17 mouse cellular contexts compared by ENCODE assay signal in genomic region chr10:4129461-4129860, GRCm38 (mm10).
DNase-seq lines count a peak whose midpoint lies in the region; ATAC-seq and TF ChIP-seq lines count a peak whose summit lies in the region.
"Had no signal": no experiment of that assay in that cellular context is flagged by ENCODE, and none has a peak within 500 bp of the region (broad histone marks: within the 10 kb centered on the region; RNA-seq: fewer than 3 reads in every experiment).

No protein-coding gene starts in this region.

- peaks cover 52% of the 10 kb centered on the region for H3K4me1 ChIP-seq in heart, embryonic 13.5 days
- peaks cover 3% of the 10 kb centered on the region; the same call in 1 of the 2 replicates for H3K4me1 ChIP-seq in liver, embryonic 16.5 days (ENCODE audit: control insufficient read depth, low read depth, low read length)
- peaks cover 30% of the 10 kb centered on the region for H3K4me1 ChIP-seq in kidney, postnatal 0 days (replicated peaks; ENCODE audit: insufficient read depth, low read length)
- peaks cover 28% of the 10 kb centered on the region for H3K4me1 ChIP-seq in stomach, embryonic 16.5 days (ENCODE audit: control insufficient read depth, insufficient read depth, low read length)

- peak overlapping the region; percentile 50 for H3K27ac ChIP-seq in heart, embryonic 13.5 days (replicated peaks)
- H3K27ac ChIP-seq in liver, embryonic 16.5 days (ENCODE audit: low read length) = peak overlapping the region; percentile 33
- peak overlapping the region; percentile 85 for H3K27ac ChIP-seq in kidney, postnatal 0 days
- H3K27ac ChIP-seq in stomach, embryonic 16.5 days (ENCODE audit: low read length) = peak overlapping the region; percentile 79
- H3K27ac ChIP-seq: forebrain, embryonic 10.5 days; left cerebral cortex, adult 2 months; limb, embryonic 12.5 days; macrophage had no signal

- no peak overlapping the region for H3K4me2 ChIP-seq in heart, embryonic 13.5 days
- no peak overlapping the region for H3K4me2 ChIP-seq in liver, embryonic 16.5 days (ENCODE audit: low read depth, low read length)
- H3K4me2 ChIP-seq in kidney, postnatal 0 days (ENCODE audit: low read length) = no peak overlapping the region
- H3K4me2 ChIP-seq in stomach, embryonic 16.5 days (ENCODE audit: low read depth, low read length) = no peak overlapping the region
- H3K4me2 ChIP-seq: limb, embryonic 12.5 days had no signal

- no peak overlapping the region for H3K4me3 ChIP-seq in heart, embryonic 13.5 days
- H3K4me3 ChIP-seq in liver, embryonic 16.5 days (ENCODE audit: low read depth, low read length) = no peak overlapping the region
- no peak overlapping the region for H3K4me3 ChIP-seq in kidney, postnatal 0 days (replicated peaks; ENCODE audit: low read depth, low read length)
- H3K4me3 ChIP-seq in stomach, embryonic 16.5 days (replicated peaks; ENCODE audit: low read length) = no peak overlapping the region
- H3K4me3 ChIP-seq: forebrain, embryonic 10.5 days; left cerebral cortex, adult 2 months; limb, embryonic 12.5 days had no signal

- no peak overlapping the region for H3K9ac ChIP-seq in heart, embryonic 13.5 days
- no peak overlapping the region for H3K9ac ChIP-seq in liver, embryonic 16.5 days (ENCODE audit: low read depth, low read length)
- H3K9ac ChIP-seq in kidney, postnatal 0 days (ENCODE audit: low read depth, low read length) = no peak overlapping the region
- H3K9ac ChIP-seq in stomach, embryonic 16.5 days (ENCODE audit: low read length) = no peak overlapping the region
- H3K9ac ChIP-seq: limb, embryonic 12.5 days had no signal

- no peaks in the 10 kb centered on the region for H3K9me3 ChIP-seq in heart, embryonic 13.5 days
- H3K9me3 ChIP-seq in liver, embryonic 16.5 days (replicated peaks; ENCODE audit: control insufficient read depth, low read length) = no peaks in the 10 kb centered on the region
- H3K9me3 ChIP-seq in kidney, postnatal 0 days (replicated peaks; ENCODE audit: low read length) = no peaks in the 10 kb centered on the region
- no peaks in the 10 kb centered on the region for H3K9me3 ChIP-seq in stomach, embryonic 16.5 days (replicated peaks; ENCODE audit: control insufficient read depth, low read length)
- H3K9me3 ChIP-seq: forebrain, embryonic 10.5 days; limb, embryonic 12.5 days had no signal

- DNase-seq in heart, postnatal 4 days = no peak
- no peak for DNase-seq in liver
- peak; percentile 76 for DNase-seq in kidney, postnatal 0 days (ENCODE audit: low spot score)
- DNase-seq in right cerebral cortex, postnatal 25 days = no peak
- DNase-seq: B cell, adult 2 months; cerebellum, postnatal 36 days; midbrain, embryonic 14.5 days; right cerebral cortex, adult 18-20 months; thymus, postnatal 4 days had no signal

- H3K36me3 ChIP-seq in heart, embryonic 13.5 days = 0 out of 2 replicates have a peak, but pooled peaks cover 3% of the 10 kb centered on the region
- H3K36me3 ChIP-seq in liver, embryonic 16.5 days (ENCODE audit: control insufficient read depth, insufficient read depth) = no peaks in the 10 kb centered on the region
- no peaks in the 10 kb centered on the region for H3K36me3 ChIP-seq in kidney, postnatal 0 days (ENCODE audit: insufficient read depth, low read length)
- no peaks in the 10 kb centered on the region for H3K36me3 ChIP-seq in stomach, embryonic 16.5 days (ENCODE audit: control insufficient read depth, insufficient read depth, low read length)
- H3K36me3 ChIP-seq: limb, embryonic 12.5 days had no signal

- ATAC-seq in heart, embryonic 13.5 days (ENCODE audit: extremely low read depth, insufficient number of reproducible peaks, low FRiP score, low TSS enrichment) = no peak
- ATAC-seq in liver, embryonic 16.5 days (ENCODE audit: low read depth) = no peak
- ATAC-seq in kidney, postnatal 0 days (replicated peaks; ENCODE audit: low FRiP score, low read depth) = no peak
- no peak for ATAC-seq in stomach, embryonic 16.5 days (ENCODE audit: insufficient read depth, low FRiP score)
- ATAC-seq: inflammation-experienced regulatory T-cells, adult 6 months had no signal

- 79% methylated on average over 8 of the region's 8 CpGs for WGBS in heart, embryonic 13.5 days
- WGBS in liver, embryonic 16.5 days (ENCODE audit: insufficient replicate concordance) = 75% methylated on average over 8 of the region's 8 CpGs
- 61% methylated on average over 8 of the region's 8 CpGs for WGBS in kidney, postnatal 0 days
- WGBS in stomach, embryonic 16.5 days = 62% methylated on average over 8 of the region's 8 CpGs

- H3K27me3 ChIP-seq in heart, embryonic 13.5 days (replicated peaks) = no peaks in the 10 kb centered on the region
- no peaks in the 10 kb centered on the region for H3K27me3 ChIP-seq in liver, embryonic 16.5 days (ENCODE audit: control insufficient read depth, insufficient read depth, low read depth, low read length)
- H3K27me3 ChIP-seq in kidney, postnatal 0 days (ENCODE audit: insufficient read depth, low read length) = no peaks in the 10 kb centered on the region
- H3K27me3 ChIP-seq in stomach, embryonic 16.5 days (ENCODE audit: control insufficient read depth, insufficient read depth, low read length) = no peaks in the 10 kb centered on the region
- H3K27me3 ChIP-seq: limb, embryonic 12.5 days had no signal

- TF ChIP-seq CTCF in kidney, postnatal 0 days (IDR thresholded peaks at IDR 0.05; ENCODE audit: low read depth) = no peak

Comparison
In these comparisons a context has a peak if more than half of its experiments do, and no peak if none do; other contexts are left out.
1. H3K27ac ChIP-seq: peak in every context shown above with its lines; median percentile 85 in kidney, postnatal 0 days; 79 in stomach, embryonic 16.5 days; 50 in heart, embryonic 13.5 days; 33 in liver, embryonic 16.5 days.